Comparison of ENCODE assay signal across 17 mouse cellular contexts in genomic region chr15:31785022-31785421, GRCm38 (mm10).
DNase-seq lines count a peak whose midpoint lies in the region; ATAC-seq and TF ChIP-seq lines count a peak whose summit lies in the region.
"Had no signal": no experiment of that assay in that cellular context is flagged by ENCODE, and none has a peak within 500 bp of the region (broad histone marks: within the 10 kb centered on the region; RNA-seq: fewer than 3 reads in every experiment).

No protein-coding gene starts in this region.

- H3K9me3 ChIP-seq in liver, embryonic 14.5 days (ENCODE audit: control insufficient read depth, low read length), result no peaks in the 10 kb centered on the region
- peaks cover 3% of the 10 kb centered on the region; the same call in 1 of the 2 replicates for H3K9me3 ChIP-seq in liver, embryonic 11.5 days (ENCODE audit: control insufficient read depth, low read length)
- H3K9me3 ChIP-seq in E14TG2a.4 (ENCODE audit: low read length), result peaks cover 40% of the 10 kb centered on the region
- H3K9me3 ChIP-seq in heart, embryonic 11.5 days (replicated peaks; ENCODE audit: control insufficient read depth, low read length), result no peaks in the 10 kb centered on the region; the same call in 1 of the 2 replicates
- H3K9me3 ChIP-seq: neural tube, embryonic 15.5 days had no signal

- H3K36me3 ChIP-seq in liver, embryonic 14.5 days (replicated peaks; ENCODE audit: control insufficient read depth, insufficient read depth, low read depth), result no peaks in the 10 kb centered on the region
- H3K36me3 ChIP-seq in liver, embryonic 11.5 days (ENCODE audit: control insufficient read depth, insufficient read depth, low read length), result no peaks in the 10 kb centered on the region
- no peaks in the 10 kb centered on the region for H3K36me3 ChIP-seq in E14TG2a.4 (ENCODE audit: insufficient read depth, low read length)
- no peaks in the 10 kb centered on the region for H3K36me3 ChIP-seq in heart, embryonic 11.5 days (ENCODE audit: control insufficient read depth, insufficient read depth, low read length)
- H3K36me3 ChIP-seq: embryonic facial prominence, embryonic 10.5 days; neural tube, embryonic 15.5 days had no signal

- TF ChIP-seq CTCF in liver, embryonic 14.5 days (IDR thresholded peaks at IDR 0.05; ENCODE audit: low read depth), result peak; percentile 51
- peak; percentile 33 for TF ChIP-seq CTCF in E14TG2a.4 (conservative IDR thresholded peaks at IDR 0.05; ENCODE audit: low read length)
- TF ChIP-seq CTCF in bone marrow macrophage, adult 2 months (IDR thresholded peaks at IDR 0.05; ENCODE audit: low read depth, low read length), result peak; percentile 37

- TF ChIP-seq EP300 in liver, embryonic 14.5 days (IDR thresholded peaks at IDR 0.05; ENCODE audit: low read depth), result no peak

- H3K4me2 ChIP-seq in liver, embryonic 14.5 days (ENCODE audit: low read depth), result no peak overlapping the region
- H3K4me2 ChIP-seq in liver, embryonic 11.5 days, result no peak overlapping the region
- no peak overlapping the region for H3K4me2 ChIP-seq in heart, embryonic 11.5 days
- H3K4me2 ChIP-seq: neural tube, embryonic 15.5 days had no signal

- intact Hi-C loops in gastrocnemius, postnatal 14 days (cut with DNase I; ENCODE audit: low total_unique reads), result no loop called here

- H3K4me3 ChIP-seq in liver, embryonic 14.5 days (ENCODE audit: insufficient read depth in 1 of 2, low read depth in 2 of 2, low read length in 2 of 2), result no peak overlapping the region
- no peak overlapping the region for H3K4me3 ChIP-seq in liver, embryonic 11.5 days (ENCODE audit: low read depth, low read length)
- no peak overlapping the region for H3K4me3 ChIP-seq in E14TG2a.4 (replicated peaks; ENCODE audit: low read length)
- no peak overlapping the region for H3K4me3 ChIP-seq in bone marrow macrophage, adult 2 months (ENCODE audit: insufficient read depth, low read length)
- H3K4me3 ChIP-seq in heart, embryonic 11.5 days (ENCODE audit: low read depth, low read length), result no peak overlapping the region
- H3K4me3 ChIP-seq: embryonic facial prominence, embryonic 10.5 days; neural tube, embryonic 15.5 days had no signal

- ATAC-seq in liver, embryonic 14.5 days (ENCODE audit: insufficient read depth), result no peak
- ATAC-seq in liver, embryonic 11.5 days (replicated peaks; ENCODE audit: low FRiP score), result no peak
- ATAC-seq in heart, embryonic 11.5 days (replicated peaks; ENCODE audit: insufficient number of reproducible peaks, low FRiP score, low TSS enrichment), result no peak
- ATAC-seq: midbrain, embryonic 16.5 days had no signal

- H3K4me1 ChIP-seq in liver, embryonic 14.5 days (replicated peaks; ENCODE audit: control insufficient read depth in 2 of 2, insufficient read depth in 2 of 2, low read length in 1 of 2), result no peaks in the 10 kb centered on the region
- no peaks in the 10 kb centered on the region for H3K4me1 ChIP-seq in liver, embryonic 11.5 days (replicated peaks; ENCODE audit: control insufficient read depth, insufficient read depth, low read length)
- H3K4me1 ChIP-seq in E14TG2a.4 (replicated peaks; ENCODE audit: low read depth, low read length), result no peaks in the 10 kb centered on the region
- H3K4me1 ChIP-seq in bone marrow macrophage, adult 2 months (ENCODE audit: control insufficient read depth, insufficient read depth, low read length), result no peaks in the 10 kb centered on the region
- H3K4me1 ChIP-seq in heart, embryonic 11.5 days (ENCODE audit: control insufficient read depth, insufficient read depth, low read length), result no peaks in the 10 kb centered on the region
- H3K4me1 ChIP-seq: embryonic facial prominence, embryonic 10.5 days; neural tube, embryonic 15.5 days had no signal

- H3K27ac ChIP-seq in liver, embryonic 14.5 days, result no peak overlapping the region
- no peak overlapping the region for H3K27ac ChIP-seq in liver, embryonic 11.5 days (ENCODE audit: low read depth, low read length)
- no peak overlapping the region for H3K27ac ChIP-seq in bone marrow macrophage, adult 2 months (ENCODE audit: insufficient read depth, low read depth, low read length)
- H3K27ac ChIP-seq in heart, embryonic 11.5 days (ENCODE audit: low read depth, low read length), result no peak overlapping the region
- H3K27ac ChIP-seq: embryonic facial prominence, embryonic 10.5 days; macrophage; neural tube, embryonic 15.5 days had no signal

- H3K9ac ChIP-seq in liver, embryonic 14.5 days (replicated peaks), result no peak overlapping the region
- H3K9ac ChIP-seq in liver, embryonic 11.5 days (ENCODE audit: low read depth, low read length), result no peak overlapping the region
- no peak overlapping the region for H3K9ac ChIP-seq in heart, embryonic 11.5 days (ENCODE audit: low read depth, low read length)
- H3K9ac ChIP-seq: neural tube, embryonic 15.5 days had no signal

- H3K27me3 ChIP-seq in liver, embryonic 14.5 days (ENCODE audit: control insufficient read depth, insufficient read depth, low read length), result no peaks in the 10 kb centered on the region
- H3K27me3 ChIP-seq in liver, embryonic 11.5 days (replicated peaks; ENCODE audit: control insufficient read depth, insufficient read depth, low read length), result no peaks in the 10 kb centered on the region
- H3K27me3 ChIP-seq in E14TG2a.4 (ENCODE audit: insufficient read depth, low read length), result no peaks in the 10 kb centered on the region
- H3K27me3 ChIP-seq in heart, embryonic 11.5 days (ENCODE audit: control insufficient read depth, insufficient read depth, low read length), result no peaks in the 10 kb centered on the region
- H3K27me3 ChIP-seq: neural tube, embryonic 15.5 days had no signal

- 58% methylated on average over 3 of the region's 3 CpGs for WGBS in liver, embryonic 14.5 days (ENCODE audit: insufficient replicate concordance)
- 73% methylated on average over 3 of the region's 3 CpGs for WGBS in liver, embryonic 11.5 days
- WGBS in heart, embryonic 11.5 days (ENCODE audit: insufficient replicate concordance), result 68% methylated on average over 3 of the region's 3 CpGs

- TF ChIP-seq POLR2A in bone marrow macrophage, adult 2 months (IDR thresholded peaks at IDR 0.05; ENCODE audit: borderline replicate concordance, low read depth, low read length), result no peak

- DNase-seq in gastrocnemius, postnatal 14 days, result peak; percentile 3
- no peak for DNase-seq in gastrocnemius, postnatal 4 days (ENCODE audit: low spot score in 2 of 2)
- no peak for DNase-seq in liver, embryonic 14.5 days (ENCODE audit: low read depth in 3 of 3, low spot score in 3 of 3)
- no peak for DNase-seq in liver, embryonic 11.5 days (ENCODE audit: low spot score)
- DNase-seq in thymus, adult 18-20 months, result no peak
- DNase-seq: B cell, adult 2 months; cerebellum, adult 2 months; kidney, postnatal 10 days; right cerebral cortex, adult 18-20 months; thymus, postnatal 36 days had no signal
